Mouse (Mus musculus) right cerebral cortex, adult 2 months (tissue): ENCODE results near the gene Dao.

Source experiments
- DNase-seq, 2 experiments: peaks; one replicate each; pipeline ENCODE4 v3.0.0; 2021 to 2022; ENCODE audit warnings: low spot score in 2 of 2

The Dao gene

DNA sequence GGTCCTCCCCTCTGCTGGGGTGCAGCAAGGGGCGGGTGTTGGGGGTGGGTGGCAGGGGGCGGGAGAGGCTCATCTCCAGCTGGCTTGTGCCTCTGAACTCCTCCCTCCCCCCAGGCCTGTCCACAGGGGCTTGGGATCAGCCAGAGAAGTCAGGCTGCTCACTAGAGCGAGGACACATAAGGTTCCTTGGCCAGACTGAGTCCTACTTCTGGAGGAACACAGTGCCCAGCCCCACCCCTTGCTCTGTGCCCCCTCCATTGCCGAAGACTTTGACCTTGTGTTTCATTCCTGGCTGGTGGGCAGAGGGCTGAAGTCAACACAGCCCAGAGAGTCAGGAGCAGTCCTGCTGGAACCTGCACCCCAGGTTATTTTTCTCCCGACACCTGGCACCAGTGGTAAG lies at the start of gene Dao:
TSS of gene Dao (plus strand) at position 162 of the 400 bp plus-strand sequence.
- no peak for DNase-seq

DNA sequence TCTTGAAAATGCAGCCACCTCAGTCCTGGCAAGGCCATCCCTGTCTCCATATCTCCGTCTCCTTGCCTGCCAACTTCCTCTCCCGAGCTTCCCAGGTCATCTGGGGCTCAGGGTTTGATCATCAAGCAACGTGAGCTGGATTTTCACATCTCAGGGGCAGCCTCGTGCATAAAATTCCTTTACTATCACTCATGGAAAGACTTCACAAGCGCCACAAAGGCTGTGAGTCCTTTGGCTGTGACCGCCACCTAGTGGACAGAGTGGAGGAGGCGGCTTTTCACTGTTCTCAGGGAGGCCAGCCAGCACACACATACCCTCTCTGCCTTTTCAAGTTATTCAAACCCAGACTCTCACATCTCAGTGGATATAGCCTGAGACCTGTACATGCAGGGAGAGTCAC lies 49.1 kb upstream of the Dao start:
- DNase-seq: peak; percentile 87 to 94

- no peak for DNase-seq
Observed at GRCm38 (mm10) chr5:113955281-113955680, 48.2 kb upstream of the Dao start.

GRCm38 (mm10) chr5:113955691-113956090 lies 47.8 kb upstream of the Dao start:
- DNase-seq: no peak

GRCm38 (mm10) chr5:113956510-113956909 lies 47.0 kb upstream of the Dao start:
- peak; percentile 65 to 84 for DNase-seq

DNA sequence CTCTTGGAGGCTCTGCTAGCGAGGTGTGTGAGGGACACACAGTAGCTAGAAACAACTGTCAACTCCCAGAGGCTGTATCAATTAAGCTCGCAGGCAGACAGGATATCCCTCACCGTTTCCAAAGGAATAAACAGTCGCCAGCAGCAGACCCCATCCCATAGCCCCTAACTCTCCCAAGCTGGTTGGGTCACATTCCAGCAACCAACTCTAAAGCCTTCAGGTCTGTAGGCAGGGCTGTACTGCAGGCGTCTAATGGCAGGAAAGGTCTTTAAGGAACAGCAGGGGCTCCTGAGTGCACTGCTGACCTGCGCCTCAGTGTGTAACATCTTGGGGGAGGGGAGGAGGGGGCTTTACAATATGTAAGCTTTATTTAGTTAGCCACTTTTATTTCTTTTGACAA lies 44.5 kb upstream of the Dao start:
- DNase-seq: no peak

GRCm38 (mm10) chr5:113960416-113960815 lies 43.1 kb upstream of the Dao start:
- DNase-seq: no peak

- no peak for DNase-seq
Observed at GRCm38 (mm10) chr5:113961776-113962175, 41.7 kb upstream of the Dao start.

- DNase-seq: no peak
Observed at GRCm38 (mm10) chr5:113964972-113965371, 38.5 kb upstream of the Dao start.

- no peak for DNase-seq
Observed at GRCm38 (mm10) chr5:113965659-113966185, 37.8 kb upstream of the Dao start.

DNA sequence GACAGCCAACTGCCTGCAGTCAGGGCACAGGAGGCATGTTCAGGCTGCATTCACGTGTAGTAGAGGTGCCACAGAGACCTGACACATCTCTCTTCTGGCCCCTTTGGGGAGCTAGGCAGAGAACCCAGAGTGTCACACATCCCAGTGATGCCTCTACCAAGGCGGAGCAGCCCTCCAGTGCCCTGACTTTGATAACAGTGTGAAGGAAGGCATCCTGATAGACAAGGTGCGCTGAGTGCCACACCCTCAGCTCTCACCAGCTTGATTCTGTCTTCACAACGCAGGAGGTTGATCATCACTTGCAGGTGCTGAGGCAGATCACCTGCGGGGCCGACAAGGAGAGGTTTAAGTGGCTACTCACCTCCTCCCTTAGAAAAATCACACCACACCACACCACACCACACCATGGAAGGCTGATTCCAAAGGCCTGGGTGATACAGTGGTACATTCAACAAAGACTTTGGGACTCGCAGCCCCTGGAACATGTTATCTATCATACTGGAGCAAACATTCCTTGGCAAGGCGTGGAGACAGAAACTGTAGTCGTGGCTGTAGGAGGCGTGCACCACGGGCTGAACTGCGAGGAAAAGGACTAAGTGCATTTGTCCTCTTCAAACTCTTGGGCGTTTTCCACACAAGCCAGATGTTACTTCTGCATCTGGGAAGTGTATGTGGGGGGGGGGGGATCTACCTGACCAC lies 36.9 kb upstream of the Dao start:
- DNase-seq: no peak

- DNase-seq: no peak
Observed at GRCm38 (mm10) chr5:113968371-113968770, 35.1 kb upstream of the Dao start.

DNA sequence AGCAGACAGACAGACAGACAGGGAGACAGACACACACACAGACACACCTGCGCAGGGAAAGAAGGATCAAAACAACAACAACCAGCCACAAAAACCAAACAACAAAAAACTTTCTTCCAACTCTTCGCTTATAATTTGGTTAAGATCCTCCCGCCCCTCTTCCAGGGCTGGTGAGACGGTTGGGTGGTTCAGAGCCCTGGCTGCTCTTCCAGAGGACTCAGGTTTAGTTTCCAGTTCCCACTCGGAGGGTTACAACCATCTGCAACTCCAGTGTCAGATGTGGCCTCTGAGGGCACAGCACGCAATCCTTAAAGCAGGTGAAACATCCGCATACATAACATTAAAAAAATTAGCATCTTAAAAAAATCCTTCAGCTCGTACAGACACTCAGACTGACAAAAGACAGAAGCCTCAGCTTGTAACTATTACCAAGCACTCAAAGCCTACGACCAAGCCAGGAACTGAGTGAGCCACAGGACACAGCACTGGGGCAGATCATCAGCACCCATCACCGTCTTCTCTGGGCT lies 32.0 kb upstream of the Dao start:
- DNase-seq: no peak

DNA sequence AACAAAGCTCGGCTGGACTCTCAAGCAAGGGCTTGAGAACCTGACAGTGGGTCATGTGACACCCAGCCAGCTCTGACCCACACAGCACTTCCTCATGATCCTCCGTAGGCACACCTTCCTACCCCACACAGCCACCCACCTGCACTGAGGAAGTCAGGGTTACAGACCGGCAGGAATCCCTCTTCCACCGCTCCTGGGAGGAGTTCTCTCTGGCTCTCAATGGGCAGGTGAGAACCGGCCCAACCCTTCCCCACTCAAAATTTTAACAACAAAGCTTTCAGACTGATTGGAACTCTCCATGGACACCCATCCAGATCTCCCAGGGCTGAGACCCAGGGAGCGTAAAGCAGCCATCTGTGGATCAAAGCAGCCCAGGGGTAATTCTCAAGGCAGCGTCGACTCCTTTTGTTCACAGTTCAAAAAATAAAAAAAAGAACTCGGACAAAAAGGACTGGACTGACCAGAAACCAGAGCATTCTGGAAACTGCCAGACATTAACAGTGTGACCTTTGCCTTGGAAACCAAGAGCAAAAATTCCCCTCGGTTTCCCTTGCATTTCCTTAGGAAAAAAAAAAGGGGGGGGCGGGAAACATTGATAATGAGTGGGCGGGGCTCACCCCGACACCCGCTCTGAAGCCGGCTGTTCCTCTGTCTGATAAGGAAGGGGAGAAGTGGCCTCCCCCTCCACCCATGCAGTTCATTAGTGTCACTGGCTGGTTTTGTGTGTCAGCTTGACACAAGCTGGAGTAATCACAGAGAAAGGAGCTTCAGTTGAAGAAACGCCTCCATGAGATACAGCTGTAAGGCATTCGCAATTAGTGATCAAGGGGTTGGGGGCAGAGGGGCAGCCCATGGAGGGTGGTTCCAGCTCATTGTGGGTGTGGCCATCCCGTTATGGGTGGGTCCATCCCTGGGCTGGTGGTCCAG lies 30.7 kb upstream of the Dao start:
- no peak for DNase-seq

GRCm38 (mm10) chr5:113973790-113974189 lies 29.7 kb upstream of the Dao start:
- DNase-seq: no peak

- no peak for DNase-seq
Observed at GRCm38 (mm10) chr5:113974576-113974975, 28.9 kb upstream of the Dao start.

DNA sequence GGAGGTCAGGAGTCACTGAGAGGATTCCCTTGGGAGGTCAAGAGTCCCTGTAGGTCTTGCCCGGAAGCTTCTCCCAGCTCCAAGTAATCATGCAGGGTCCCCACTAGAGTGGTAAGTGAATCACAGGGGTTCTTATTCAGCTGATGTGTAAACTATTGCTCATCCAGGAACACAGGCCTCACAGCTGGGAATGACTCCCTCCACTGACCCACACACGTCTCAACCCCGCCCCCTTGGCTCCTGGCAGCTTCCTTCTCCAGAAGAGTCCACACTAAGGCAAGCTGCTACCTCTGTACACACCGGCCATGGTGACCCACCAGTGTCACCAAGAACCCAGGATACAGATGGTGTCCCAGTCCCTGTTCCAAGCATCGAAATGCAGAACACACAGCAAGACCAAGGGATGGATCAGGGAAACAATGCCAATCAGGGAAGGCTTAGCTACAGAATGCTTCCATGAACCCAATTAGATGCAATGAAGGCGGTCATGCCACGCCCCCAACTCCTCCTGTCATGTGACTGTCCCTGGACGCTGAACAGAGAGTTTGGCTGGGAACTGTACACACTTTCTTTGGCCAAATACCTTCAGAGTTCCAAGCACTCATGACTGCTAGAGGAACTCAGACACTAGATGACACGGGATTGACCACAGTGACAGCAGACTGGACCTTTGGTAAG lies 27.8 kb upstream of the Dao start:
- no peak for DNase-seq

DNA sequence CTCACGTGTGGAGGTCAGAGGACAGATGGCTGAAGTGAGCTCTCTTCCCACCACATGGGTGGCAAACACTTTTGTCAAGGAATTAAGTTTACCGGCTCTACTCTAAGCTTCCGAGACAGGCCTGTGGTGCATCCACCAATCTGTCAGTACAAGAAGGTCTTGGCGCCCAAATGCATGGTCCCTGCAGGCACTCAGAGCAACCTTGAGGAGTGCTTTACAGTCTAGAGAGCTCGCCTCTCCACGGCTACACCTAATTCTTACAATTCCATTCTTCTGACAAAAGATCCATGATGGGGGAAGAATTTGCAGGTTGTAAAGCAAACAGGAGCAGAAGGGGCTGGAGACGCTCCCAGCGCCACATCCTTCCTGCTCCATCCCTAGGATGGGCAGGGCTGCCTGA lies 26.9 kb upstream of the Dao start:
- DNase-seq: no peak

GRCm38 (mm10) chr5:113977309-113977708 lies 26.2 kb upstream of the Dao start:
- DNase-seq: no peak

DNA sequence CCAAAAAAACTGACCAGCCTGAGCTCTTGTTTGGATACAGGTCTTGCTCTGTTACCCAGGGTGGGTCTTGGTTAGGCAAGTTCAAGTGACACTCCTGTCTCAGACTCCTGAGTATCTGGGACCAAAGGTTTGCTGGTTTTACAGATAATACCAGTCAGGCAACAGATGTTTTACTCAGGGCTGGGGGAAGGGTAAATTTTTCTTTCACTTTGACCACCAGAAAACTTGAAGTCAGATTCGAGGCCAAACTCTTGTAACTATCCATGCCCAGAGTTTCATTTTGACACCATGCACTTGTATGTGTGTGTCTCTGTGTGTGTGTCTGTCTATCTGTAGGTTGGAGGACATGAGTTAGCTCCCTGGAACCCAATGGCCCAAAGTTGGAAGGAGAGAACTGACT lies 23.0 kb upstream of the Dao start:
- DNase-seq: no peak

- no peak for DNase-seq
Observed at GRCm38 (mm10) chr5:113981171-113981570, 22.3 kb upstream of the Dao start.

- DNase-seq: no peak
Observed at GRCm38 (mm10) chr5:113981843-113982242, 21.7 kb upstream of the Dao start.
